Mouse (Mus musculus): ENCODE data around the gene Prickle1. TPM values are rescaled to one million over a fixed set of nuclear protein-coding genes. Genes with fewer than 3 reads are reported as not detected.

Prickle1 gene
- polyA plus RNA-seq, 1 experiment from 2014 or later = 25.6 TPM

- H3K9me3 ChIP-seq (ENCODE audit: control insufficient read depth, low read length) = no peaks in the 10 kb centered on the region
- no peak for ATAC-seq (ENCODE audit: low read depth)
- H3K9ac ChIP-seq (ENCODE audit: low read length) = no peak overlapping the region
- no peaks in the 10 kb centered on the region for H3K36me3 ChIP-seq (ENCODE audit: control insufficient read depth, insufficient read depth, low read length)
- peaks cover 4% of the 10 kb centered on the region; the same call in 1 of the 2 replicates for H3K4me1 ChIP-seq (replicated peaks; ENCODE audit: control insufficient read depth, insufficient read depth, low read length)
- H3K27me3 ChIP-seq (ENCODE audit: control insufficient read depth, insufficient read depth, low read depth, low read length) = no peaks in the 10 kb centered on the region
- H3K4me2 ChIP-seq (ENCODE audit: low read depth, low read length) = no peak overlapping the region
- WGBS = 90% methylated on average over 13 of the region's 13 CpGs
- no peak overlapping the region for H3K4me3 ChIP-seq (ENCODE audit: low read length)
- no peak overlapping the region for H3K27ac ChIP-seq (ENCODE audit: low read length)
Observed at GRCm38 (mm10) chr15:93601461-93602015, 5.8 kb upstream of the Prickle1 start.

GRCm38 (mm10) chr15:93596991-93597390 is 1.3 kb upstream of the Prickle1 start:
- H3K27ac ChIP-seq (ENCODE audit: low read length) = no peak overlapping the region

GRCm38 (mm10) chr15:93596285-93596684 is 594 bp upstream of the Prickle1 start:
- ATAC-seq (ENCODE audit: low read depth) = peak; percentile 65
- Histone ChIP-seq H3K4me3 (ENCODE audit: low read length) (peak overlapping the region; percentile 77), H3K27me3 (ENCODE audit: control insufficient read depth, insufficient read depth, low read depth, low read length) (no peaks in the 10 kb centered on the region), H3K4me2 (ENCODE audit: low read depth, low read length) (peak overlapping the region; percentile 94), H3K36me3 (ENCODE audit: control insufficient read depth, insufficient read depth, low read length) (no peaks in the 10 kb centered on the region), H3K9me3 (ENCODE audit: control insufficient read depth, low read length) (no peaks in the 10 kb centered on the region), H3K27ac (ENCODE audit: low read length) (peak overlapping the region; percentile 44), H3K4me1 (replicated peaks; ENCODE audit: control insufficient read depth, insufficient read depth, low read length) (peaks cover 24% of the 10 kb centered on the region), H3K9ac (ENCODE audit: low read length) (peak overlapping the region; percentile 73)
- WGBS = under 1% methylated on average over 11 of the region's 11 CpGs

More at GRCm38 (mm10) chr15:93596991-93597390, 1.3 kb upstream of the Prickle1 start:
- no peaks in the 10 kb centered on the region for H3K9me3 ChIP-seq (ENCODE audit: control insufficient read depth, low read length)
- peak overlapping the region; percentile 45; the same call in 1 of the 2 replicates for H3K9ac ChIP-seq (ENCODE audit: low read length)
- peak overlapping the region; percentile 77 for H3K4me3 ChIP-seq (ENCODE audit: low read length)
- peak overlapping the region; percentile 94 for H3K4me2 ChIP-seq (ENCODE audit: low read depth, low read length)
- ATAC-seq (ENCODE audit: low read depth) = no peak
- WGBS = 58% methylated on average over 11 of the region's 11 CpGs
- H3K27me3 ChIP-seq (ENCODE audit: control insufficient read depth, insufficient read depth, low read depth, low read length) = no peaks in the 10 kb centered on the region
- H3K36me3 ChIP-seq (ENCODE audit: control insufficient read depth, insufficient read depth, low read length) = no peaks in the 10 kb centered on the region
- peaks cover 23% of the 10 kb centered on the region for H3K4me1 ChIP-seq (replicated peaks; ENCODE audit: control insufficient read depth, insufficient read depth, low read length)

- no peaks in the 10 kb centered on the region for H3K9me3 ChIP-seq (ENCODE audit: control insufficient read depth, low read length)
- H3K4me2 ChIP-seq (ENCODE audit: low read depth, low read length) = peak overlapping the region; percentile 94
- peak; percentile 47 for ATAC-seq (ENCODE audit: low read depth)
- H3K27me3 ChIP-seq (ENCODE audit: control insufficient read depth, insufficient read depth, low read depth, low read length) = no peaks in the 10 kb centered on the region
- peak overlapping the region; percentile 77 for H3K4me3 ChIP-seq (ENCODE audit: low read length)
- no peaks in the 10 kb centered on the region for H3K36me3 ChIP-seq (ENCODE audit: control insufficient read depth, insufficient read depth, low read length)
- 0% methylated on average over 58 of the region's 64 CpGs for WGBS
- H3K9ac ChIP-seq (ENCODE audit: low read length) = peak overlapping the region; percentile 86
- H3K4me1 ChIP-seq (replicated peaks; ENCODE audit: control insufficient read depth, insufficient read depth, low read length) = peaks cover 29% of the 10 kb centered on the region
- peak overlapping the region; percentile 83 for H3K27ac ChIP-seq (ENCODE audit: low read length)
Observed at GRCm38 (mm10) chr15:93594888-93595698, 598 bp downstream of the Prickle1 start.

- H3K4me1 ChIP-seq (replicated peaks; ENCODE audit: control insufficient read depth, insufficient read depth, low read length) = peaks cover 29% of the 10 kb centered on the region
Observed at GRCm38 (mm10) chr15:93594296-93594887, 1.3 kb downstream of the Prickle1 start.

GRCm38 (mm10) chr15:93592596-93592995 is 3.1 kb downstream of the Prickle1 start:
- no peak overlapping the region for H3K4me3 ChIP-seq (ENCODE audit: low read length)
- peaks cover 38% of the 10 kb centered on the region for H3K4me1 ChIP-seq (replicated peaks; ENCODE audit: control insufficient read depth, insufficient read depth, low read length)

More at GRCm38 (mm10) chr15:93594296-93594887, 1.3 kb downstream of the Prickle1 start:
- WGBS = 10% methylated on average over 10 of the region's 10 CpGs
- no peaks in the 10 kb centered on the region for H3K36me3 ChIP-seq (ENCODE audit: control insufficient read depth, insufficient read depth, low read length)
- H3K9ac ChIP-seq (ENCODE audit: low read length) = peak overlapping the region; percentile 86
- ATAC-seq (ENCODE audit: low read depth) = no peak
- peak overlapping the region; percentile 77 for H3K4me3 ChIP-seq (ENCODE audit: low read length)
- H3K9me3 ChIP-seq (ENCODE audit: control insufficient read depth, low read length) = no peaks in the 10 kb centered on the region
- no peaks in the 10 kb centered on the region for H3K27me3 ChIP-seq (ENCODE audit: control insufficient read depth, insufficient read depth, low read depth, low read length)
- no peak overlapping the region; the same call in 1 of the 2 replicates for H3K27ac ChIP-seq (ENCODE audit: low read length)
- peak overlapping the region; percentile 94 for H3K4me2 ChIP-seq (ENCODE audit: low read depth, low read length)

GRCm38 (mm10) chr15:93591831-93592321 is 3.8 kb downstream of the Prickle1 start:
- WGBS = 8% methylated on average over 12 of the region's 12 CpGs
- H3K4me3 ChIP-seq (ENCODE audit: low read length) = peak overlapping the region; percentile 38
- peaks cover 37% of the 10 kb centered on the region for H3K4me1 ChIP-seq (replicated peaks; ENCODE audit: control insufficient read depth, insufficient read depth, low read length)
- no peaks in the 10 kb centered on the region for H3K36me3 ChIP-seq (ENCODE audit: control insufficient read depth, insufficient read depth, low read length)
- H3K9ac ChIP-seq (ENCODE audit: low read length) = peak overlapping the region; percentile 33
- no peaks in the 10 kb centered on the region for H3K27me3 ChIP-seq (ENCODE audit: control insufficient read depth, insufficient read depth, low read depth, low read length)
- ATAC-seq (ENCODE audit: low read depth) = peak; percentile 77
- H3K4me2 ChIP-seq (ENCODE audit: low read depth, low read length) = peak overlapping the region; percentile 56
- H3K9me3 ChIP-seq (ENCODE audit: control insufficient read depth, low read length) = no peaks in the 10 kb centered on the region
- H3K27ac ChIP-seq (ENCODE audit: low read length) = peak overlapping the region; percentile 30

More at GRCm38 (mm10) chr15:93592596-93592995, 3.1 kb downstream of the Prickle1 start:
- no peaks in the 10 kb centered on the region for H3K36me3 ChIP-seq (ENCODE audit: control insufficient read depth, insufficient read depth, low read length)
- no peaks in the 10 kb centered on the region for H3K27me3 ChIP-seq (ENCODE audit: control insufficient read depth, insufficient read depth, low read depth, low read length)
- H3K27ac ChIP-seq (ENCODE audit: low read length) = peak overlapping the region; percentile 25; the same call in 1 of the 2 replicates
- no peak for ATAC-seq (ENCODE audit: low read depth)
- no peak overlapping the region for H3K4me2 ChIP-seq (ENCODE audit: low read depth, low read length)
- 55% methylated on average over 3 of the region's 3 CpGs for WGBS
- no peak overlapping the region for H3K9ac ChIP-seq (ENCODE audit: low read length)
- H3K9me3 ChIP-seq (ENCODE audit: control insufficient read depth, low read length) = no peaks in the 10 kb centered on the region

- peak overlapping the region; percentile 56 for H3K4me2 ChIP-seq (ENCODE audit: low read depth, low read length)
- peaks cover 33% of the 10 kb centered on the region for H3K4me1 ChIP-seq (replicated peaks; ENCODE audit: control insufficient read depth, insufficient read depth, low read length)
- no peaks in the 10 kb centered on the region for H3K27me3 ChIP-seq (ENCODE audit: control insufficient read depth, insufficient read depth, low read depth, low read length)
- peak overlapping the region; percentile 38 for H3K4me3 ChIP-seq (ENCODE audit: low read length)
- ATAC-seq (ENCODE audit: low read depth) = 0 out of 2 replicates have a peak, but pooled peaks have one; percentile 0
- peak overlapping the region; percentile 33 for H3K9ac ChIP-seq (ENCODE audit: low read length)
- H3K27ac ChIP-seq (ENCODE audit: low read length) = peak overlapping the region; percentile 32
- H3K36me3 ChIP-seq (ENCODE audit: control insufficient read depth, insufficient read depth, low read length) = no peaks in the 10 kb centered on the region
- no peaks in the 10 kb centered on the region for H3K9me3 ChIP-seq (ENCODE audit: control insufficient read depth, low read length)
- 32% methylated on average over 7 of the region's 7 CpGs for WGBS
Observed at GRCm38 (mm10) chr15:93591371-93591770, 4.3 kb downstream of the Prickle1 start.

- WGBS = 52% methylated on average over 6 of the region's 6 CpGs
- no peak for ATAC-seq (ENCODE audit: low read depth)
- Histone ChIP-seq H3K9me3 (ENCODE audit: control insufficient read depth, low read length) (no peaks in the 10 kb centered on the region), H3K4me3 (ENCODE audit: low read length) (no peak overlapping the region), H3K27me3 (ENCODE audit: control insufficient read depth, insufficient read depth, low read depth, low read length) (no peaks in the 10 kb centered on the region), H3K36me3 (ENCODE audit: control insufficient read depth, insufficient read depth, low read length) (no peaks in the 10 kb centered on the region), H3K4me2 (ENCODE audit: low read depth, low read length) (no peak overlapping the region), H3K27ac (ENCODE audit: low read length) (peak overlapping the region; percentile 53), H3K9ac (ENCODE audit: low read length) (no peak overlapping the region), H3K4me1 (replicated peaks; ENCODE audit: control insufficient read depth, insufficient read depth, low read length) (peaks cover 22% of the 10 kb centered on the region)
Observed at GRCm38 (mm10) chr15:93588401-93588800, 7.3 kb downstream of the Prickle1 start.
